Mouse (Mus musculus): ENCODE data around the gene 2010111I01Rik. TPM values are rescaled to one million over a fixed set of nuclear protein-coding genes. Genes with fewer than 3 reads are reported as not detected.

The 2010111I01Rik gene
- total and polyA plus RNA-seq, 3 experiments: 26.3 to 32.7 TPM; not detected in 1

GRCm38 (mm10) chr13:63170282-63171073 is 205.8 kb downstream of the 2010111I01Rik start:
- H3K9ac ChIP-seq (ENCODE audit: control insufficient read depth, low read depth, low read length, poor library complexity, severe bottlenecking): no peak overlapping the region

GRCm38 (mm10) chr13:63171347-63172096 is 206.8 kb downstream of the 2010111I01Rik start:
- Histone ChIP-seq H3K27ac (ENCODE audit: control insufficient read depth, low read depth, low read length) (no peak overlapping the region), H3K4me3 (ENCODE audit: control insufficient read depth in 1 of 2, insufficient read depth in 1 of 2, low read depth in 2 of 2, low read length in 2 of 2) (no peak overlapping the region), H3K4me1 (ENCODE audit: control insufficient read depth in 1 of 2, insufficient read depth in 2 of 2, low read length in 2 of 2) (no peaks in the 10 kb centered on the region), H3K79me2 (ENCODE audit: control insufficient read depth, insufficient read depth, low read length, poor library complexity) (no peaks in the 10 kb centered on the region), H3K36me3 (ENCODE audit: control insufficient read depth in 1 of 2, insufficient read depth in 2 of 2, low read length in 2 of 2) (no peaks in the 10 kb centered on the region; a peak in 1 of 4 replicates), H3K9me3 (replicated peaks; ENCODE audit: insufficient read depth, low read length) (no peaks in the 10 kb centered on the region), H3K27me3 (ENCODE audit: control insufficient read depth in 1 of 2, insufficient read depth in 2 of 2, low read length in 2 of 2) (no peaks in the 10 kb centered on the region), H3K9ac (ENCODE audit: control insufficient read depth, low read depth, low read length, poor library complexity, severe bottlenecking) (no peak overlapping the region)
- DNase-seq (ENCODE audit: low read depth, low spot score): no peak
- no peak for TF ChIP-seq NRF1 (IDR thresholded peaks at IDR 0.05; ENCODE audit: insufficient read depth, low read depth, low read length, poor library complexity, severe bottlenecking)
- TF ChIP-seq MYC (IDR thresholded peaks at IDR 0.05; ENCODE audit: low read depth, low read length): no peak
- no peak for TF ChIP-seq USF1 (IDR thresholded peaks at IDR 0.05; ENCODE audit: low read depth, low read length)
- TF ChIP-seq CTCF (IDR thresholded peaks at IDR 0.05 in 2 of 3, conservative IDR thresholded peaks at IDR 0.05 in 1 of 3; ENCODE audit: control insufficient read depth in 1 of 3, insufficient read depth in 1 of 3, low read depth in 2 of 3, low read length in 3 of 3, poor library complexity in 1 of 3, severe bottlenecking in 1 of 3): no peak
- no peak for TF ChIP-seq TCF12 (IDR thresholded peaks at IDR 0.05; ENCODE audit: low read depth, low read length)
- TF ChIP-seq GABPA (IDR thresholded peaks at IDR 0.05; ENCODE audit: low read depth, low read length): no peak
- TF ChIP-seq USF2 (IDR thresholded peaks at IDR 0.05; ENCODE audit: borderline replicate concordance in 1 of 2, insufficient read depth in 1 of 2, low read depth in 1 of 2, low read length in 2 of 2): no peak
- TF ChIP-seq ZNF384 (IDR thresholded peaks at IDR 0.05; ENCODE audit: low read depth, low read length): no peak
- no peak for TF ChIP-seq MAZ (IDR thresholded peaks at IDR 0.05; ENCODE audit: low read depth, low read length)
- TF ChIP-seq POLR2A (IDR thresholded peaks at IDR 0.05; ENCODE audit: control insufficient read depth in 1 of 2, insufficient read depth in 1 of 2, low read depth in 1 of 2, low read length in 2 of 2, poor library complexity in 1 of 2): no peak
- no peak for TF ChIP-seq CHD1 (IDR thresholded peaks at IDR 0.05; ENCODE audit: low read depth, low read length)
- no peak for TF ChIP-seq MEF2A (IDR thresholded peaks at IDR 0.05; ENCODE audit: extremely low read depth, insufficient replicate concordance, low read depth, low read length, poor library complexity, severe bottlenecking)
- TF ChIP-seq MAX (IDR thresholded peaks at IDR 0.05; ENCODE audit: low read length): no peak
- TF ChIP-seq ZKSCAN1 (IDR thresholded peaks at IDR 0.05; ENCODE audit: low read depth, low read length): no peak
- TF ChIP-seq GATA1 (IDR thresholded peaks at IDR 0.05; ENCODE audit: low read depth, low read length): no peak
- no peak for TF ChIP-seq RCOR1 (IDR thresholded peaks at IDR 0.05; ENCODE audit: low read depth, low read length)
- TF ChIP-seq ELF1 (IDR thresholded peaks at IDR 0.05; ENCODE audit: low read depth, low read length): no peak
- no peak for TF ChIP-seq EP300 (IDR thresholded peaks at IDR 0.05; ENCODE audit: low read depth in 1 of 2, low read length in 2 of 2)
- TF ChIP-seq MYB (IDR thresholded peaks at IDR 0.05; ENCODE audit: low read depth, low read length): no peak
- no peak for TF ChIP-seq NELFE (IDR thresholded peaks at IDR 0.05; ENCODE audit: low read depth, low read length)

More at GRCm38 (mm10) chr13:63170282-63171073, 205.8 kb downstream of the 2010111I01Rik start:
- TF ChIP-seq GATA1 (IDR thresholded peaks at IDR 0.05; ENCODE audit: low read depth, low read length) (no peak), NELFE (IDR thresholded peaks at IDR 0.05; ENCODE audit: low read depth, low read length) (no peak), CTCF (IDR thresholded peaks at IDR 0.05 in 2 of 3, conservative IDR thresholded peaks at IDR 0.05 in 1 of 3; ENCODE audit: control insufficient read depth in 1 of 3, insufficient read depth in 1 of 3, low read depth in 2 of 3, low read length in 3 of 3, poor library complexity in 1 of 3, severe bottlenecking in 1 of 3) (no peak), EP300 (IDR thresholded peaks at IDR 0.05; ENCODE audit: low read depth in 1 of 2, low read length in 2 of 2) (no peak), POLR2AphosphoS2 (IDR thresholded peaks at IDR 0.05; ENCODE audit: low read length) (no peak), USF1 (IDR thresholded peaks at IDR 0.05; ENCODE audit: low read depth, low read length) (no peak), MAFK (IDR thresholded peaks at IDR 0.05; ENCODE audit: borderline replicate concordance, low read depth, low read length) (no peak), SIN3A (IDR thresholded peaks at IDR 0.05; ENCODE audit: low read length) (no peak), MEF2A (IDR thresholded peaks at IDR 0.05; ENCODE audit: extremely low read depth, insufficient replicate concordance, low read depth, low read length, poor library complexity, severe bottlenecking) (no peak), ETS1 (IDR thresholded peaks at IDR 0.05; ENCODE audit: low read depth, low read length) (no peak), E2F4 (IDR thresholded peaks at IDR 0.05; ENCODE audit: borderline replicate concordance, low read depth, low read length) (no peak), ZC3H11A (IDR thresholded peaks at IDR 0.05; ENCODE audit: low read depth, low read length) (no peak), MAX (IDR thresholded peaks at IDR 0.05; ENCODE audit: low read length) (no peak)
- no peaks in the 10 kb centered on the region for H3K4me1 ChIP-seq (ENCODE audit: control insufficient read depth in 1 of 2, insufficient read depth in 2 of 2, low read length in 2 of 2)
- no peaks in the 10 kb centered on the region for H3K79me2 ChIP-seq (ENCODE audit: control insufficient read depth, insufficient read depth, low read length, poor library complexity)
- H3K36me3 ChIP-seq (ENCODE audit: control insufficient read depth in 1 of 2, insufficient read depth in 2 of 2, low read length in 2 of 2): no peaks in the 10 kb centered on the region; a peak in 1 of 4 replicates
- H3K27me3 ChIP-seq (ENCODE audit: control insufficient read depth in 1 of 2, insufficient read depth in 2 of 2, low read length in 2 of 2): no peaks in the 10 kb centered on the region
- no peak overlapping the region for H3K4me3 ChIP-seq (ENCODE audit: control insufficient read depth in 1 of 2, insufficient read depth in 1 of 2, low read depth in 2 of 2, low read length in 2 of 2)
- DNase-seq (ENCODE audit: low read depth, low spot score): no peak
- no peaks in the 10 kb centered on the region for H3K9me3 ChIP-seq (replicated peaks; ENCODE audit: insufficient read depth, low read length)
- H3K27ac ChIP-seq (ENCODE audit: control insufficient read depth, low read depth, low read length): no peak overlapping the region

Data from MEL (cell line).